Mouse (Mus musculus) olfactory bulb, adult 2 months (tissue): ENCODE results near the gene Tex12. TPM values are rescaled to one million over a fixed set of nuclear protein-coding genes. Genes with fewer than 3 reads are reported as not detected.

ENCODE experiments used
- H3K27ac ChIP-seq: fragments of 200-500 bp; 2 replicates; pipeline ENCODE4 v1.5.1; 2012; ENCODE audit warnings: low read depth, low read length; ENCODE audit not compliant: insufficient read depth
- H3K4me1 ChIP-seq: fragments of 200-500 bp; 2 replicates; pipeline ENCODE4 v1.6.1; 2012; ENCODE audit warnings: low read length; ENCODE audit not compliant: control insufficient read depth, insufficient read depth
- H3K4me3 ChIP-seq: fragments of 200-500 bp; 2 replicates; pipeline ENCODE4 v1.5.1; 2012; ENCODE audit warnings: mild to moderate bottlenecking, low read depth, low read length, moderate library complexity; ENCODE audit not compliant: insufficient read depth
- CTCF ChIP-seq: fragments of 200-500 bp; IDR thresholded peaks from 2 replicates; pipeline ENCODE4 v1.5.1; 2012; ENCODE audit warnings: low read depth, mild to moderate bottlenecking, low read length, moderate library complexity; ENCODE audit not compliant: insufficient read depth
- POLR2A ChIP-seq: fragments of 200-500 bp; IDR thresholded peaks from 2 replicates; pipeline ENCODE4 v1.6.1; 2012; ENCODE audit warnings: mild to moderate bottlenecking, low read depth, low read length, moderate library complexity; ENCODE audit not compliant: insufficient read depth
- WGBS: fragments of 180-500 bp; shearing (Covaris S2); methylation state at CpG from one replicate; pipeline ENCODE4 v1.1.7; 2018; 5-methylcytosine and 5-hydroxymethylcytosine counted together
- polyA plus RNA-seq: library from polyadenylated mRNA; stranded (reverse); fragments of >200 nt; gene quantifications from 2 replicates; pipeline ENCODE4 v1.2.4, GENCODE M21; 2012; ENCODE audit warnings: low replicate concordance; ENCODE audit not compliant: missing spikeins, insufficient read depth, insufficient read length

The Tex12 gene
- polyA plus RNA-seq, 1 experiment = not detected

GRCm38 (mm10) chr9:50542401-50542800 lies 18.7 kb downstream of the Tex12 start:
- Histone ChIP-seq H3K4me1 (no peaks in the 10 kb centered on the region), H3K4me3 (no peak overlapping the region), H3K27ac (no peak overlapping the region)
- 85% methylated on average over 9 of the region's 9 CpGs for WGBS
- TF ChIP-seq POLR2A = no peak
- no peak for TF ChIP-seq CTCF

- Histone ChIP-seq H3K4me3 (no peak overlapping the region), H3K4me1 (no peaks in the 10 kb centered on the region), H3K27ac (no peak overlapping the region)
- WGBS = 24% methylated on average over 7 of the region's 7 CpGs
- TF ChIP-seq POLR2A = no peak
Observed at GRCm38 (mm10) chr9:50540170-50540569, 21.0 kb downstream of the Tex12 start.

DNA sequence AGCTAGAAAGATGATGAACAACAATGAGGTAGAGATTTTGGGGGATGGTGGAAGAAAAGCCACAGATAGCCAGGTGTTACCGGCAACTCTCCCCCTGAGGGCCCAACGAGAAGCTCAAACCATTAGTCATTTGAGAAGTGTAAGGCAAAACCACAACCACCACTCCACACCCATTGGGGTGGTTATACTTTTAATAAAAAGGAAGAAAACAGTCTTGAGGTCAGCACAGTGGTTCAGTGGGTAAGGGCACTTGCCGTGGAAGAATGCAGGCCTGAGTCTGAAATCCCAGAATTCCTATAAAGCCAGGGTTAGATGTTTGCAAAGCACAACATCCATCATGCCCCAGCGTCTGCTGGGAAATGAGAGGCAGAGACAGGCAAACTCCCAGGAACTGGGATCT lies 23.8 kb downstream of the Tex12 start:
- 88% methylated on average over 4 of the region's 4 CpGs for WGBS
- H3K27ac ChIP-seq = no peak overlapping the region
- no peak for TF ChIP-seq POLR2A
- TF ChIP-seq CTCF = no peak
- no peak overlapping the region for H3K4me3 ChIP-seq
- peaks cover 3% of the 10 kb centered on the region; the same call in 1 of the 2 replicates for H3K4me1 ChIP-seq

DNA sequence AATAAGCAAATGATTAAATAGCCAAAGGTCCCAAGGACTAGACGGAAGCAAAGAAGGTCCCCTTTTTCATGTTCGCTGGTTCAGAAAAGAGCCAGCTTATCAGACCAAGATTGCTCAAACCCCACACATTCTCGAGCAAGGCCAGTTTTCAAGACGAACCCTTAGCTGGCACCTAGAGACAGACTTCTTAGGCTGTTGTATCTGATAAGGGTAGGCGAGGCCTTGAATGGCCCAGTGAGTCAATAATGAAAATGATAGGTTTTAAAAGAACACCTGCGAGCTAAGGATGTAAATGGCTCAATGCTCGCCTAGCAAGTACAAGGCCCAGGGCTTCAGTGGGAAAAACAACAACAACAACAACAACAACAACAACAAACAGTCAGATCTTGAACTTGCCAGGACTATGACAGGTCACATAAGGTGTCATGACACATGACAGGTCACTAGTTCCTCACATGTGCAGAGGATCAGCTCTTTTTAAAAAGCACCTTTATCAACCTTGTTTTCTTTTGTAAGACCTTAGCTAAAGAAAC lies 24.5 kb downstream of the Tex12 start:
- WGBS = 89% methylated on average over 7 of the region's 7 CpGs
- Histone ChIP-seq H3K4me3 (no peak overlapping the region), H3K4me1 (peaks cover 3% of the 10 kb centered on the region; the same call in 1 of the 2 replicates), H3K27ac (no peak overlapping the region)
- TF ChIP-seq POLR2A (no peak), CTCF (no peak)

DNA sequence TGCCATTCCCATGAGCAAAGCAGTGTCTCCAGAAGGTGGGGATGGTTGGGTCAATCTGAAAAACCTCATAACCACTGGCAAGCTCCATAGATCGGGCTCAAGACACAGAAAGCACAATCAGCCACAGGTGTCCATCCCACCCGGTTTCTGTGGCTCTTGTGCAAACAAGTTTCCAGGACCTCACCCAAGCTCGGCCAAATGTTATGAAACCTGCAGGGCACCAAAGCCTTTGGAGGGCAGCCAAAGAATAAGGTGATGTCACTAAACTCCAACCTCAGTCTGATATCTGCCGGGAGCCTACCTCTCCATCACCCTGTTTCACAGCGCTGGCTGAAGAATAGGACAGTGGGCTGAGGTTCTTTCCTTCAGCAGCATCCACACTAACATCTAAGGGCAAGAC lies 25.2 kb downstream of the Tex12 start:
- WGBS = 86% methylated on average over 5 of the region's 5 CpGs
- TF ChIP-seq POLR2A (no peak), CTCF (no peak)
- no peak overlapping the region for H3K4me3 ChIP-seq
- peaks cover 3% of the 10 kb centered on the region; the same call in 1 of the 2 replicates for H3K4me1 ChIP-seq
- no peak overlapping the region for H3K27ac ChIP-seq

DNA sequence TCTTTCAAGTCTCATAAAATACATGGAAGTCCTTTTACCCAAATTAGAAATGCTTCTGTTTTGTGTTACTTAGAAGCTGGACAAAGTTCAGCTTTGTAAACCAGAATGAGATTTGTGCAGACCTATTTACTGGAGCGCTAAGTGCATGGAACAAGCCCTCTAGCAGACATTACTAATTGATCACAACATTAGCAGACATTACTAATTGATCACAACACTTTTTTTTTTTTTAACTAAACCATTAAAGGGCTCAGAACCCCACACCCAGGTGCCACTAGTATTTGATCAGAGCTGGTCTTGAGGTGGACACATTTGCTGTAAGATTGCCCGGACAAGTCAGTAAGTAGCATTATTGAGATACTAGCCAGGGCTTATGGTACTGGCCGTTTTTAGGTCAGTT lies 27.3 kb downstream of the Tex12 start:
- 65% methylated on average over 3 of the region's 3 CpGs for WGBS
- TF ChIP-seq POLR2A (no peak), CTCF (no peak)
- H3K4me1 ChIP-seq = peaks cover 3% of the 10 kb centered on the region; the same call in 1 of the 2 replicates
- no peak overlapping the region for H3K4me3 ChIP-seq
- no peak overlapping the region for H3K27ac ChIP-seq

DNA sequence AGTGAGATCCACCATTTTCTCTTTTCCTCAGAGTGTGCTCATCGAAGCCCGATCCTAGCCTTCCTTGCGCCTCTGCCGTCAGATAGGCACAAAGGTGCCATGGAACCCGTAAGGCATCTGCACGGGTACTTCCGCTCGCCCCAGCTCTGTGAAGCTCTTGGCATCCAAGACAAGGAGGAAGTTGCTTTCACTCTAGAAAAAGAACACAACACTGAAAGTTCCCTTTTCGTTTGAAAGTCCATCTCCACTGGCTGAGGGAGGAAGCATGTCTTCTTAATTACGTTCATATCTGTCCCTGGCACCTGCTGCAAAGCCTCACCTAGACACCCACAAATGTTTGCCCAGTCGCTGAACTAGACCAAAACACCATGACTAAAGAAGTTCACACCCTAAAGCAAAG lies 27.8 kb downstream of the Tex12 start:
- no peak for TF ChIP-seq CTCF
- TF ChIP-seq POLR2A = no peak
- H3K27ac ChIP-seq = no peak overlapping the region
- peaks cover 3% of the 10 kb centered on the region; the same call in 1 of the 2 replicates for H3K4me1 ChIP-seq
- no peak overlapping the region for H3K4me3 ChIP-seq
- 59% methylated on average over 11 of the region's 11 CpGs for WGBS

- TF ChIP-seq POLR2A (no peak), CTCF (no peak)
- Histone ChIP-seq H3K4me1 (peaks cover 3% of the 10 kb centered on the region; the same call in 1 of the 2 replicates), H3K4me3 (no peak overlapping the region), H3K27ac (no peak overlapping the region)
- 13% methylated on average over 2 of the region's 2 CpGs for WGBS
Observed at GRCm38 (mm10) chr9:50530890-50531289, 30.2 kb downstream of the Tex12 start.

DNA sequence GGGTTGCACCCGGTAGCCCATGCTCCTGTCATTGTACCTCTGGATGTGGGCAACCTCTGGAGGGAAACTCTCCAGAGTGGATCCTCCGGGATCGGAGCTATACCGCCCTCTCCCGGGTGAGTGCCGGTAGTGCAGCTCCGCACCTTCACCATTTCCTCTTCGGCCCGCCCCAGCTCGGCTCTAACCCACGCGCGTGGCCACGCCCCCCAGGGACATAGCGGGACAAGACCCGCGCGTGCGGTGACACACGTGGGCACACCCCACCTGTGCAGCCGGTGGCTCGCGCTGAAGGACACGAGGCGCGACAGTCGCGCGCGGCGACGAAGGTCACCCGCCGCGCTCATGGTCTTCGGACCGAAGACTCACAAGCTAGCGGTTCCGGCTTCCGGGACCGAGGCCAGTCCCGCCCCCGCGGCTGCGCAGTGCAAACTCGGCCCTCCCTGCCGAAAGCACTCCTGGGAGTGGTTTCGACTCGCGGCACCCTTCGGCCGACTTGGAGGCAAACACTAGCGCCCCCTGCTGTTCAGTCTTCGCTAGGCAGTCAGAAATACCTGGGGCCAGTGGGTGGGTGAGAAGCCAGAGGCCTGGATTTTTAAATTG lies 32.7 kb downstream of the Tex12 start, which contains the start of gene Pts:
Gene Pts, minus strand, starts transcription at position 432 of the 600 bp plus-strand sequence.
- peak; percentile 97 for TF ChIP-seq POLR2A
- TF ChIP-seq CTCF = peak; percentile 79
- Histone ChIP-seq H3K4me3 (peak within 1 kb of the TSS; percentile 67), H3K4me1 (peaks cover 3% of the 10 kb centered on the region; the same call in 1 of the 2 replicates), H3K27ac (peak within 1 kb of the TSS; percentile 61)
- under 1% methylated on average over 54 of the region's 54 CpGs for WGBS
